Mouse (Mus musculus): Measurements from ENCODE around the gene Rhbdd1.

The Rhbdd1 gene

DNA sequence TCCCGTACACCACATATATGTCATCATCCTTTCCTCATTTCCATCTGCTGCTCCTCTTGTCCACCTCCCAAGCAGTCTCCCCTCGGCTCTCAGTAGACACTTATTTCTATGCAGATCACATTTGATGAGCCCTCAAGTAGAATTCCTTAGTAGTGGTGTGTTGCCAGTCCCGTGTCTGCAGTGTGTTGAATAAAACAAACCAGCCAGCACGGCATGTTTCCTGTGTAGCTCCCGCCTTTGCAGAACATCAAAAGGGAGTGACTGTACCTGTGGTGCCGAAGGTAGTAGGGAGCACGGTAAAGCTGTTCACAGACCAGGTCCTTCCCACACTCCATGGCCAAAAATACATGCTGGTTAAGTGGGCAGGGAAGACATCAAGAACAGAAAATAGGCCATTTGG, 47.8 kb downstream of the Rhbdd1 start:
- WGBS, result 62% methylated on average over 7 of the region's 7 CpGs

- WGBS, result 76% methylated on average over 6 of the region's 6 CpGs
Observed at GRCm38 (mm10) chr1:82364468-82364867, 48.2 kb downstream of the Rhbdd1 start.

- WGBS, result 89% methylated on average over 5 of the region's 5 CpGs
Observed at GRCm38 (mm10) chr1:82371636-82372428, 55.6 kb downstream of the Rhbdd1 start.

GRCm38 (mm10) chr1:82373924-82374323, 57.7 kb downstream of the Rhbdd1 start:
- 99% methylated on average over 8 of the region's 8 CpGs for WGBS

- WGBS, result 54% methylated on average over 4 of the region's 4 CpGs
Observed at GRCm38 (mm10) chr1:82374831-82375358, 58.6 kb downstream of the Rhbdd1 start.

DNA sequence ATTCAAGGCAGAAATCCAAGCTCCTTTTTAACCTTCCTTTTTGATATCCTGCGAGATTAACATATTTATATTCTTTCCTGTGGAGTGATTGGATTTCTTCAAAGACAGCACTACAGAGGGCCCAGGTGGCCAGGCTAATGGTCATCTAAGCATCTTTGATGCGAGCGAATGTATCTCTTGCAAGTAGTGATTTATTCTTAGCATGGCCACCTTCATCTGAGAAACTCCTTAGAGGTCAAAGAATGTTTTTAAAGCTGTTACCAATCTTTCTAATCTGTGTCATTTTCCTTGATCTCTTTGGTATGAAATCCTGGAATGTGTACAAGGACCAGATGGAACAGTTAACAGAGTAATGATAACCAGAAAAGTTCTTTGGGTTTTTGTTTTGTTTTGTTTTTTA, 59.2 kb downstream of the Rhbdd1 start:
- 76% methylated on average over 3 of the region's 3 CpGs for WGBS

- WGBS, result 69% methylated on average over 4 of the region's 4 CpGs
Observed at GRCm38 (mm10) chr1:82381946-82382345, 65.7 kb downstream of the Rhbdd1 start.

- WGBS, result 71% methylated on average over 2 of the region's 2 CpGs
Observed at GRCm38 (mm10) chr1:82384106-82384505, 67.9 kb downstream of the Rhbdd1 start.

DNA sequence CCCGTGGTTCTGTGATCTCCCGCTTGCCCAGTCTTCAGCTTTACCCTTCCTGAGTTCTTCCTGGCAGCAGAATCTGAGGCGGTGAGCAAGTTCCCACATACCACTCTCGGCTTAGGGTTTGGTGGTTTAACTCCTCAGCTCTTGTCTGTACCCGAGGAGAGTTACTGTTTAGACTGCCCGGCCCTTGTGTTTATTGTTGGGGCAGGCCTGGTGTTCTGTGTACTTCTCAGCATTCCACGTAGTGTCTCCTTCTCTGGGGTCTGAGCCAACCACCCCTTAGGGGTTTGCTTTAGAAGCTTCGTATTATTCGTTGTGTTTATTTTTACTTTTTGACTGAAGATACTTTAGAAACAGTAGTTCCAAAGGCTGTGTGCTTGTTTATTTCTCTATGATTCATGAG, 68.8 kb downstream of the Rhbdd1 start:
- WGBS, result 59% methylated on average over 9 of the region's 9 CpGs

DNA sequence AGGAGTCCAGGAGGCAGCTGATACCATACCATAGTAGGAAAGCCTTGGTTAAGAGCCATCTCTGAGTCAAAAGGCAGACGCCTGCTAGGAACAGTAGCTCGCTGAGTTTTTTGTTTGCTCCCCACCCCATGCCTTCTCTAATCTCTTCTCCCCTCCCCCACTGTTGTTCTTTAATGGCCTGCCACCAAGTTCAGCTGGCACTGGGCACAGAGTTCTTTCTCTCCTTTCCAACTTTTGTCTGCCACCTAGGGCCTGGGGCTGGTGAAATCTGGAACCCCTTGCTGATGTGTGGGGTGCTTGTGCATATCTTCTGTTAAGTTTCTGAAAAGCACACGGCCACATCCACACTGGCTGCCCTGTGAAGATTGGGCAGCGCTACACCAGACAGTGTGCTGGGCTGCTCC, 69.6 kb downstream of the Rhbdd1 start:
- WGBS, result 63% methylated on average over 4 of the region's 4 CpGs

- WGBS, result 74% methylated on average over 6 of the region's 6 CpGs
Observed at GRCm38 (mm10) chr1:82386814-82387771, 70.8 kb downstream of the Rhbdd1 start.

GRCm38 (mm10) chr1:82389371-82389770, 73.1 kb downstream of the Rhbdd1 start:
- WGBS, result 93% methylated on average over 7 of the region's 7 CpGs

DNA sequence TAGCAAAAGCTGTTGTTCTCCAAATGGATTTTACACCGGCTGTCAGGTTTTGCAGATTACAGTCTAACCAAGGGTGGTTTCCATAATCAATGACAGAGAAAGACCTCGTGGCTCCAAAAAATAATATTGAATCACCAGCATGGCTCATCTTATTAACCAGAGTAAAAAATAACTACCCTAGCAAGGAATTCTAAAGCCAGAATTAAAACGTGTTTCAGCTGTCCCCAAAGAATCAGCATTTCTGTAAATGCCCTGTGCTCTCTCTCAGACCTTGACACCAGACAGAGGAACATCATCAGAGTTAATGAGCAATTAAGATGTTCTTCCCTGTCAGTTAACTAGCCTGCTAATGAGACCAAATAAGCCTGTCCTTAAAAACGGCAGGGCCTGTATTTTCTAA, 79.1 kb downstream of the Rhbdd1 start:
- 63% methylated on average over 4 of the region's 4 CpGs for WGBS

- WGBS, result 64% methylated on average over 3 of the region's 3 CpGs
Observed at GRCm38 (mm10) chr1:82407786-82408185, 91.5 kb downstream of the Rhbdd1 start.

GRCm38 (mm10) chr1:82409271-82409670, 93.0 kb downstream of the Rhbdd1 start:
- 93% methylated on average over 9 of the region's 9 CpGs for WGBS

GRCm38 (mm10) chr1:82410548-82410947, 94.3 kb downstream of the Rhbdd1 start:
- 88% methylated on average over 3 of the region's 3 CpGs for WGBS

DNA sequence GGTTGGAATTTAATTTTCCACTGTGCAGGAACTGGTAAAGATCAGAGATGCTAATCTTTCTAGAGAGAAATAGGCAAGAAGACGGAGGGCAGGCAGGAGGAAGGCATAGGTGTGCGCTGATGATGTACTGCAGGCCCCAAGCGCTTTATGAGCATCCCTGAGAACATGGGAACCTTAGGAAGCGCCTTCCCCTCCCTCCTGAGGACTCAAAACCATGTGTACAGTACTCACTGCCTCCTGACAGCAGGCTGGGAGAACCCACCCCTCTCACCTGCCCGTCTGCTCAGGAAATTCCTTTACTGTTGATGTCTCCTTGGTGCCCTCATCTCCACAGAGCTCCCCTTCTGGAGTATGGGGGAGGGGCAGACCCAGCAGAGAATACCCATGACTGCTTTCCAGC, 95.3 kb downstream of the Rhbdd1 start:
- 94% methylated on average over 5 of the region's 5 CpGs for WGBS

DNA sequence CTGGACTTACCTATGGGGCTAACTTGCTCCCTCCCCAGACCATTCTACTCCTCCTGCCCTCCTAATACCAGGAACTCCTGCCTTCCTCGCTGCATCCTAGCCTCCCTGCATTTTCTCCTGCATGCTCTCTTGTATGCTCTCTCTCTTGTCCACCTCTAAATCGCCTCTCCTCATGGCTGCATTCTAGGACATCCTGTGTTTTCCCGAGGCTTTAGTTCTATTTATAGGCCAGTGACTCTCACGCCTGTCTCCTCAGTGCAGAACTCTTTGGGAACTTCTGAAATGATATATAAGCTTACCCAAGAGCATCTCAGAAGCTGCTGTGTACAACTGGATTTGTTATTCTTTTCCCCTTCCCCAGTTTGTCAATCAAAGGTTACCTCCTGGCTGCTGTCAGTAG, 95.8 kb downstream of the Rhbdd1 start:
- 57% methylated on average over 4 of the region's 4 CpGs for whole genome bisulfite sequencing

- 96% methylated on average over 3 of the region's 3 CpGs for WGBS
Observed at GRCm38 (mm10) chr1:82414434-82415045, 98.3 kb downstream of the Rhbdd1 start.

GRCm38 (mm10) chr1:82415641-82416040, 99.4 kb downstream of the Rhbdd1 start:
- 93% methylated on average over 4 of the region's 4 CpGs for WGBS

- WGBS, result 94% methylated on average over 5 of the region's 5 CpGs
Observed at GRCm38 (mm10) chr1:82427729-82428128, 111.5 kb downstream of the Rhbdd1 start.

GRCm38 (mm10) chr1:82429061-82429460, 112.8 kb downstream of the Rhbdd1 start:
- 48% methylated on average over 1 of the region's 1 CpGs for WGBS
